8 mouse cellular contexts compared by ENCODE assay signal in the genomic region with DNA sequence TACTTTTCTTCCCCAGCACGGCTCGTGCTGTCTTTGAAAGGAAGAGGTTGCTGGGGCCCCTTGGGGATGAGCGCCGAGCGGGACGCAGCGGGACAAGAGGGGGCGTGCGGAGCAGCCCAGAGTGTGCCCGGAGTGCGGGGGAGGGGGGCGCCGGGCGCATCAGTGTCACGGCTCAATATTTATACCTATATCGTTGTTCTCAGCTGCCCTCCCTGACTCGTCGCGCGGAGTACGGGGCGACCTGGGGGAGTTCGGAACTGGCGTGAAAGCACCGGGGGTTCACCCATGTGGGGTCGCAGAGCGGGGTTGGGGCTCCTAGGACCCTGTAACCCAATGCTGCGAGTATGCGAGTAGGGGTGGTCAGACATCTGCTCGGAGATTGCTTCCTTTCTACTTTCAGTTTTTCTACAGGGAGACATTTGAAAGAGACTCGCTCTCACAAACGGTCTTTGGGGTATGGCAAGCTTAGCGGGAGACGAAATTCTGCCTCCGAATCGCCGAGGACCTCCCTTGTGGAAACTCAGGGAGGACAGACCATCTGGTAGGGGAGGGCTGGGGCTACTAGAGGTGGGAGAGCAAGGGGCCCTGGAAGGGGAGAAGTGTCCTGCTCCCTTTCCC. TPM values are rescaled to one million over a fixed set of nuclear protein-coding genes. Genes with fewer than 3 reads are reported as not detected.
DNase-seq lines count a peak whose midpoint lies in the region; ATAC-seq and TF ChIP-seq lines count a peak whose summit lies in the region.

A gene (minus strand): TSS at position 198 of the 618 bp plus-strand sequence.

- ATAC-seq in forebrain, embryonic 16.5 days: peak; percentile 37
- ATAC-seq in kidney, embryonic 15.5 days (replicated peaks; ENCODE audit: low FRiP score): peak; percentile 52
- ATAC-seq in midbrain, postnatal 0 days (ENCODE audit: low FRiP score): no peak

- H3K9ac ChIP-seq in forebrain, embryonic 16.5 days (replicated peaks; ENCODE audit: low read depth, low read length): peak within 1 kb of the TSS; percentile 57
- H3K9ac ChIP-seq in kidney, embryonic 15.5 days: peak within 1 kb of the TSS; percentile 71
- H3K9ac ChIP-seq in midbrain, postnatal 0 days (replicated peaks; ENCODE audit: low read length, poor library complexity, severe bottlenecking): no peak within 1 kb of the TSS

- WGBS in forebrain, embryonic 16.5 days: under 1% methylated on average over 35 of the region's 37 CpGs
- under 1% methylated on average over 36 of the region's 37 CpGs for WGBS in kidney, embryonic 15.5 days
- WGBS in midbrain, postnatal 0 days: 0% methylated on average over 37 of the region's 37 CpGs

- H3K9me3 ChIP-seq in forebrain, embryonic 16.5 days (ENCODE audit: control insufficient read depth, low read length): no peaks in the 10 kb centered on the region
- H3K9me3 ChIP-seq in kidney, embryonic 15.5 days (replicated peaks): no peaks in the 10 kb centered on the region
- H3K9me3 ChIP-seq in midbrain, postnatal 0 days (ENCODE audit: low read length): no peaks in the 10 kb centered on the region

- H3K36me3 ChIP-seq in forebrain, embryonic 16.5 days (ENCODE audit: control insufficient read depth, insufficient read depth): no peaks in the 10 kb centered on the region
- H3K36me3 ChIP-seq in kidney, embryonic 15.5 days: peaks cover 5% of the 10 kb centered on the region; the same call in 1 of the 2 replicates
- H3K36me3 ChIP-seq in midbrain, postnatal 0 days (ENCODE audit: insufficient read depth, low read length): no peaks in the 10 kb centered on the region

- peak within 1 kb of the TSS; percentile 58 for H3K4me3 ChIP-seq in forebrain, embryonic 16.5 days (replicated peaks; ENCODE audit: low read length)
- H3K4me3 ChIP-seq in kidney, embryonic 15.5 days (replicated peaks): peak within 1 kb of the TSS; percentile 78
- H3K4me3 ChIP-seq in midbrain, postnatal 0 days (ENCODE audit: low read depth, low read length): peak within 1 kb of the TSS; percentile 39

- peak within 1 kb of the TSS; percentile 84 for H3K4me2 ChIP-seq in forebrain, embryonic 16.5 days (ENCODE audit: low read length)
- peak within 1 kb of the TSS; percentile 100 for H3K4me2 ChIP-seq in kidney, embryonic 15.5 days
- H3K4me2 ChIP-seq in midbrain, postnatal 0 days (ENCODE audit: low read depth, low read length, poor library complexity, severe bottlenecking): peak within 1 kb of the TSS; percentile 60

- peaks cover 25% of the 10 kb centered on the region for H3K4me1 ChIP-seq in forebrain, embryonic 16.5 days (replicated peaks; ENCODE audit: control insufficient read depth, insufficient read depth, low read length)
- H3K4me1 ChIP-seq in kidney, embryonic 15.5 days: peaks cover 27% of the 10 kb centered on the region
- H3K4me1 ChIP-seq in midbrain, postnatal 0 days (ENCODE audit: insufficient read depth, low read length): no peaks in the 10 kb centered on the region

- H3K27ac ChIP-seq in forebrain, embryonic 16.5 days (ENCODE audit: low read length): no peak within 1 kb of the TSS
- H3K27ac ChIP-seq in kidney, embryonic 15.5 days: peak within 1 kb of the TSS; percentile 82
- no peak within 1 kb of the TSS for H3K27ac ChIP-seq in midbrain, postnatal 0 days (ENCODE audit: low read depth, low read length)

- peak; percentile 13 for DNase-seq in cerebellum, adult 8-10 months
- no peak for DNase-seq in cerebellum, adult 18-20 months
- no peak for DNase-seq in thymus, postnatal 0 days (ENCODE audit: low spot score)
- no peak for DNase-seq in thymus, postnatal 10 days (ENCODE audit: low spot score in 2 of 2)
- no peak for DNase-seq in midbrain, postnatal 0 days (ENCODE audit: low spot score)
- DNase-seq in c-Kit-positive CD71-positive TER-119-positive erythroid progenitor cells, embryonic 14.5 days (ENCODE audit: low spot score): no peak

- TF ChIP-seq CTCF in midbrain, postnatal 0 days (IDR thresholded peaks at IDR 0.05): no peak

- peaks cover 11% of the 10 kb centered on the region for H3K27me3 ChIP-seq in forebrain, embryonic 16.5 days (replicated peaks; ENCODE audit: control insufficient read depth, insufficient read depth, low read length)
- peaks cover 43% of the 10 kb centered on the region for H3K27me3 ChIP-seq in kidney, embryonic 15.5 days
- H3K27me3 ChIP-seq in midbrain, postnatal 0 days (ENCODE audit: insufficient read depth, low read length): peaks cover 6% of the 10 kb centered on the region

RNA-seq across cellular contexts. Expression of the gene that starts here (rescaled TPM):
- polyA plus RNA-seq in thymus, postnatal 0 days (2015; fragmentation: Nextera tagmentation; extraction: Ambion mirVana): 13.8 and 18.8 TPM in 2 replicates
- polyA plus RNA-seq in forebrain, embryonic 16.5 days (2015; fragmentation: Nextera tagmentation; extraction: Ambion mirVana): 2.3 and 4.0 TPM in 2 replicates
- polyA plus RNA-seq in kidney, embryonic 15.5 days (2015; fragmentation: Nextera tagmentation; extraction: Ambion mirVana): 21.6 and 29.6 TPM in 2 replicates
- total RNA-seq in midbrain, postnatal 0 days (2014; rRNA removed): not detected in 2 replicates
- polyA plus RNA-seq in midbrain, postnatal 0 days (2015; fragmentation: Nextera tagmentation; extraction: Ambion mirVana): 1.8 and 1.9 TPM in 2 replicates
